Mouse (Mus musculus) stomach, postnatal 0 days (tissue): Measurements from ENCODE around the gene Col4a4. TPM values are rescaled to one million over a fixed set of nuclear protein-coding genes. Genes with fewer than 3 reads are reported as not detected.

ENCODE experiments used
- ATAC-seq: fragments of 200-750 bp; cut with Nextera tagmentation; 2 replicates; pipeline ENCODE4 v1.8.0; 2017; ENCODE audit not compliant: low FRiP score, low TSS enrichment
- DNase-seq: peaks from one replicate; pipeline ENCODE4 v3.0.0-alpha.2; 2016; ENCODE audit warnings: low spot score
- H3K27ac ChIP-seq: fragments of 300-500 bp; sonication (generic); replicated peaks from 2 replicates; pipeline ENCODE4 v1.5.1; 2014; ENCODE audit warnings: mild to moderate bottlenecking, control low read depth
- H3K27me3 ChIP-seq: fragments of 300-500 bp; sonication (generic); 2 replicates; pipeline ENCODE4 v1.6.1; 2014; ENCODE audit warnings: low read length; ENCODE audit not compliant: control insufficient read depth, insufficient read depth
- H3K36me3 ChIP-seq: fragments of 300-500 bp; sonication (generic); 2 replicates; pipeline ENCODE4 v1.6.1; 2014; ENCODE audit warnings: low read length, mixed read lengths; ENCODE audit not compliant: control insufficient read depth, insufficient read depth
- H3K4me1 ChIP-seq: fragments of 300-500 bp; sonication (generic); replicated peaks from 2 replicates; pipeline ENCODE4 v1.6.1; 2014; ENCODE audit warnings: antibody characterized with exemption; ENCODE audit not compliant: control insufficient read depth, insufficient read depth
- H3K4me2 ChIP-seq: fragments of 300-500 bp; sonication (generic); replicated peaks from 2 replicates; pipeline ENCODE4 v1.6.1; 2014; ENCODE audit warnings: low read depth, mild to moderate bottlenecking, control low read depth, moderate library complexity
- H3K4me3 ChIP-seq: fragments of 300-500 bp; sonication (generic); 2 replicates; pipeline ENCODE4 v1.5.1; 2014; ENCODE audit warnings: low read depth, low read length, control low read depth
- H3K9ac ChIP-seq: fragments of 300-500 bp; sonication (generic); 2 replicates; pipeline ENCODE4 v1.6.1; 2014; ENCODE audit warnings: mild to moderate bottlenecking, low read length, control low read depth, mixed read lengths
- H3K9me3 ChIP-seq: fragments of 300-500 bp; sonication (generic); 2 replicates; pipeline ENCODE4 v1.6.1; 2016; ENCODE audit warnings: low read length; ENCODE audit not compliant: control insufficient read depth
- CTCF ChIP-seq: IDR thresholded peaks from 2 replicates; pipeline ENCODE4 v1.5.1; 2016; ENCODE audit warnings: antibody characterized with exemption, low read depth, mild to moderate bottlenecking, moderate library complexity
- EP300 ChIP-seq: optimal IDR thresholded peaks from 2 replicates; pipeline ENCODE3; 2016; ENCODE audit warnings: antibody characterized with exemption
- WGBS: fragments of 180-500 bp; shearing (Covaris S2); extraction: QIAGEN DNeasy Blood & Tissue Kit; methylation state at CpG from one replicate; pipeline ENCODE4 v1.1.7; 2014; 5-methylcytosine and 5-hydroxymethylcytosine counted together
- polyA plus RNA-seq: library from polyadenylated mRNA; unstranded; fragments of >200 nt; fragmentation: Nextera tagmentation; extraction: Ambion mirVana; gene quantifications from 2 replicates; pipeline ENCODE4 v1.2.1, GENCODE M21; 2015

Col4a4 gene
- polyA plus RNA-seq, 1 experiment from 2014 or later: 0.61 TPM

- no peak overlapping the region for H3K27ac ChIP-seq
- H3K9me3 ChIP-seq: no peaks in the 10 kb centered on the region
- ATAC-seq: no peak
- no peaks in the 10 kb centered on the region for H3K27me3 ChIP-seq
- DNase-seq: no peak
- no peak overlapping the region for H3K4me2 ChIP-seq
- TF ChIP-seq CTCF: no peak
- TF ChIP-seq EP300: no peak
- 56% methylated on average over 6 of the region's 6 CpGs for WGBS
- H3K9ac ChIP-seq: no peak overlapping the region
- H3K4me3 ChIP-seq: no peak overlapping the region
- no peaks in the 10 kb centered on the region for H3K4me1 ChIP-seq
- H3K36me3 ChIP-seq: no peaks in the 10 kb centered on the region
Observed at GRCm38 (mm10) chr1:82536515-82537174, 50.0 kb downstream of the Col4a4 start.

DNA sequence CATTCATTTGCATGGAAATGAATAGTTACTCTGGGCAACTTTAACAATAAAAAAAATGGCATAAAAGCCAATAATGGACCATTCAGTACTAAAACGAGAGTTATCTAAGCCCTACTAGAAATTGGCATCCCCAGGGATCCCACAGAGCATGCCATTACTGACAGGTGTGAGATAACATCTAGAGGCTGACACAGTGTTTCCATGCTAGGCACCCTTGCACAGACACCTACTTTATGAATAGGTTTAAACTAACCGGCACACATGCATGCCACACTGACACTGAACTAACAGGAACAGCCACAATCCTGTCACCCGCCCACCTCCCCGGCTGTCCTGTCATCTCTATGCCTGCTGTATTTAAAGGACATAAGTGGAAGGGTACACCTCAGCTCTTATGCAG lies 58.7 kb downstream of the Col4a4 start:
- no peaks in the 10 kb centered on the region for H3K4me1 ChIP-seq
- no peaks in the 10 kb centered on the region for H3K36me3 ChIP-seq
- 62% methylated on average over 4 of the region's 4 CpGs for WGBS
- TF ChIP-seq CTCF (no peak), EP300 (no peak)
- H3K9me3 ChIP-seq: no peaks in the 10 kb centered on the region
- H3K4me3 ChIP-seq: no peak overlapping the region
- H3K27me3 ChIP-seq: no peaks in the 10 kb centered on the region
- no peak overlapping the region for H3K9ac ChIP-seq
- ATAC-seq (no peak), DNase-seq (no peak)
- H3K27ac ChIP-seq: no peak overlapping the region
- no peak overlapping the region for H3K4me2 ChIP-seq

DNA sequence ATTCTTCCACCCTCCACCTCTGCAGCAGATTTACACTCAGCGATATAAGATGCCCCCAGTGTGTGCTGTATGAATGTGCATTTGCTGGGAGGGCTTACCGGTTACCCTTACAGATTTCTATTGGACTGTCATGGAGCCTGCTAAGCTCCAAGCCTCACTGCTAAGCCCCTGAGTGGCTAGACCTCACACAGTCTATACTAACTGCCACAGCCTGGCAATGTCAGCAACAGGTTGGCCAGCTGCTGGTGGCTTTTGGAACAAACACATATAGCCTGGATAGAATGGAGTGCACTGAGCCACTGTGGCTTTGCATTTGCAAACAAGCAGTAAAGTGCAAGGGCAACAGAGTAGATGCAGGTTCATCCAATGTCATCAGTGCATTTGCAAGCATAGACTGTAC lies 94.7 kb downstream of the Col4a4 start:
- H3K4me2 ChIP-seq: no peak overlapping the region
- no peak for TF ChIP-seq EP300
- TF ChIP-seq CTCF: no peak
- H3K27ac ChIP-seq: no peak overlapping the region
- no peaks in the 10 kb centered on the region for H3K27me3 ChIP-seq
- H3K4me1 ChIP-seq: no peaks in the 10 kb centered on the region
- H3K9ac ChIP-seq: no peak overlapping the region
- H3K9me3 ChIP-seq: no peaks in the 10 kb centered on the region
- DNase-seq (no peak), ATAC-seq (no peak)
- no peaks in the 10 kb centered on the region for H3K36me3 ChIP-seq
- WGBS: 59% methylated on average over 2 of the region's 2 CpGs
- H3K4me3 ChIP-seq: no peak overlapping the region

GRCm38 (mm10) chr1:82486371-82486770 lies 100.3 kb downstream of the Col4a4 start:
- Histone ChIP-seq H3K4me1 (no peaks in the 10 kb centered on the region), H3K4me2 (no peak overlapping the region), H3K27ac (no peak overlapping the region), H3K4me3 (no peak overlapping the region), H3K27me3 (no peaks in the 10 kb centered on the region), H3K9me3 (no peaks in the 10 kb centered on the region), H3K36me3 (no peaks in the 10 kb centered on the region), H3K9ac (no peak overlapping the region)
- TF ChIP-seq CTCF (no peak), EP300 (no peak)
- DNase-seq (no peak), ATAC-seq (no peak)
- WGBS: 77% methylated on average over 4 of the region's 4 CpGs

DNA sequence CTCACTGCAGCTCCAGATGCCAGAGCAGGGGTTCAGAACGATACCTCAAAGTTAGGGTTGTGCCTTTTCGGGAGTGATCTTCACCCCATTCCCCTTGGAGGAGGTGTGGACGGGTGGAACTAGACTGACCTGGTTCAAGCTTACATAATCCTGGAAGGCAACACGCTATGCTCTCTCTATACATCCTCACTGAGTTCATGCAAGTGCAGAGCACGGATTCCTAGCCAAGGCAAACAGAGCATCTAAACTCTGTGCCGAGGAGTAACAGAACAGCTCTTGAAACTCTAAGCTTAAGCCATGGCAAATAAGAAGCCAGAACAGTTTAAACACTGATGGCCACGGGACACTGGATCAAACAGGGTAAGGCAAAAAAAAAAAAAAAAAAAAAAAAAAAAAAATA lies 104.3 kb downstream of the Col4a4 start:
- WGBS: 60% methylated on average over 7 of the region's 7 CpGs
- H3K9me3 ChIP-seq: no peaks in the 10 kb centered on the region
- no peak overlapping the region for H3K27ac ChIP-seq
- H3K4me3 ChIP-seq: no peak overlapping the region
- ATAC-seq (no peak), DNase-seq (no peak)
- no peak overlapping the region for H3K4me2 ChIP-seq
- H3K4me1 ChIP-seq: no peaks in the 10 kb centered on the region
- H3K27me3 ChIP-seq: no peaks in the 10 kb centered on the region
- TF ChIP-seq CTCF: no peak
- no peak overlapping the region for H3K9ac ChIP-seq
- no peaks in the 10 kb centered on the region for H3K36me3 ChIP-seq

- ATAC-seq: no peak
- DNase-seq: no peak
- Histone ChIP-seq H3K4me3 (no peak overlapping the region), H3K9ac (no peak overlapping the region), H3K27me3 (no peaks in the 10 kb centered on the region), H3K4me1 (no peaks in the 10 kb centered on the region), H3K36me3 (no peaks in the 10 kb centered on the region), H3K9me3 (no peaks in the 10 kb centered on the region), H3K27ac (no peak overlapping the region), H3K4me2 (no peak overlapping the region)
- 84% methylated on average over 12 of the region's 12 CpGs for WGBS
- TF ChIP-seq CTCF: no peak
- TF ChIP-seq EP300: no peak
Observed at GRCm38 (mm10) chr1:82479696-82480487, 106.8 kb downstream of the Col4a4 start.
